Mouse (Mus musculus): ENCODE data around the gene Wdr59. TPM values are rescaled to one million over a fixed set of nuclear protein-coding genes. Genes with fewer than 3 reads are reported as not detected.

Wdr59 gene
- total RNA-seq, 2 experiments from 2014 or later = 16.1 to 16.4 TPM

GRCm38 (mm10) chr8:111417222-111417621 is 104.7 kb downstream of the Wdr59 start:
- no peak for DNase-seq (ENCODE audit: low spot score in 2 of 2)

GRCm38 (mm10) chr8:111403391-111403790 is 118.5 kb downstream of the Wdr59 start:
- no peak for DNase-seq (ENCODE audit: low spot score in 2 of 2)

Small RNAs within 50 kb of the gene (microRNA-seq; reads per million reads assigned to microRNA genes)
- gene Mir1957b = not detected

Other genes starting within 250 kb of the Wdr59 start
- 10 to 100 TPM; 78.9 to 79.4 TPM for gene Rfwd3, start 221.9 kb downstream of the Wdr59 start, total RNA-seq (2021)
- gene Mlkl, start 183.9 kb downstream of the Wdr59 start, total RNA-seq (2021) = 10 to 100 TPM; 12.8 to 13.4 TPM
- under 1 TPM; 0.25 to 0.95 TPM for gene Fa2h, start 128.3 kb downstream of the Wdr59 start, total RNA-seq (2021)
- gene Znrf1, start 14.0 kb upstream of the Wdr59 start, total RNA-seq (2021) = 10 to 100 TPM; 69.8 to 76.9 TPM
- 10 to 100 TPM; 22.0 to 23.2 TPM for gene Ldhd, start 108.3 kb upstream of the Wdr59 start, total RNA-seq (2021)
- 10 to 100 TPM; 15.5 to 17.0 TPM for gene Zfp1, start 121.3 kb upstream of the Wdr59 start, total RNA-seq (2021)
- 1,000 to 10,000 TPM in 1 of 2 experiments, 1 to 10 TPM in 1; 1.1 to 5,957 TPM for gene Ctrb1, start 168.9 kb upstream of the Wdr59 start, total RNA-seq (2021)
- gene Bcar1, start 221.7 kb upstream of the Wdr59 start, total RNA-seq (2021) = 10 to 100 TPM; 94.4 to 94.5 TPM

All from adrenal gland, postnatal 4 days (tissue).